Mouse (Mus musculus) c-Kit-positive CD71-negative TER-119-negative erythroid progenitor cells, embryonic 14.5 days (primary cell): Measurements from ENCODE around the gene Ccdc146.

Experiments
- DNase-seq: peaks from one replicate; pipeline ENCODE4 v3.0.0-alpha.2; 2013; ENCODE audit warnings: low read depth

Gene Ccdc146

GRCm38 (mm10) chr5:21264352-21265021 is 160.0 kb downstream of the Ccdc146 start:
- DNase-seq, result no peak

- DNase-seq, result no peak
Measured at GRCm38 (mm10) chr5:21263202-21264055, 161.0 kb downstream of the Ccdc146 start.

GRCm38 (mm10) chr5:21261202-21261844 is 163.2 kb downstream of the Ccdc146 start:
- DNase-seq, result no peak

- no peak for DNase-seq
Measured at GRCm38 (mm10) chr5:21260746-21261145, 163.7 kb downstream of the Ccdc146 start.

- no peak for DNase-seq
Measured at GRCm38 (mm10) chr5:21257806-21258205, 166.7 kb downstream of the Ccdc146 start.

- no peak for DNase-seq
Measured at GRCm38 (mm10) chr5:21257126-21257525, 167.4 kb downstream of the Ccdc146 start.

- no peak for DNase-seq
Measured at GRCm38 (mm10) chr5:21255551-21256132, 168.8 kb downstream of the Ccdc146 start.

GRCm38 (mm10) chr5:21254731-21255525 is 169.5 kb downstream of the Ccdc146 start:
- DNase-seq, result no peak

GRCm38 (mm10) chr5:21248834-21249233 is 175.6 kb downstream of the Ccdc146 start:
- no peak for DNase-seq

GRCm38 (mm10) chr5:21247916-21248315 is 176.6 kb downstream of the Ccdc146 start:
- DNase-seq, result no peak

- no peak for DNase-seq
Measured at GRCm38 (mm10) chr5:21246794-21247193, 177.7 kb downstream of the Ccdc146 start.

GRCm38 (mm10) chr5:21245241-21245640 is 179.2 kb downstream of the Ccdc146 start:
- DNase-seq, result no peak

- no peak for DNase-seq
Measured at GRCm38 (mm10) chr5:21244575-21244974, 179.9 kb downstream of the Ccdc146 start.
